Mouse (Mus musculus) ES-Bruce4 (cell line): ENCODE results near the gene Actg2. TPM values are rescaled to one million over a fixed set of nuclear protein-coding genes. Genes with fewer than 3 reads are reported as not detected.

Experiments used
- H3K27ac ChIP-seq: 2 replicates; pipeline ENCODE4 v1.5.1; 2012; ENCODE audit warnings: low read length, inconsistent platforms; ENCODE audit not compliant: insufficient read depth
- H3K27me3 ChIP-seq: 2 replicates; pipeline ENCODE4 v1.6.1; 2012; ENCODE audit warnings: mild to moderate bottlenecking, low read length, inconsistent platforms; ENCODE audit not compliant: control insufficient read depth, poor library complexity, insufficient read depth, severe bottlenecking
- H3K36me3 ChIP-seq: 2 replicates; pipeline ENCODE4 v1.6.1; 2012; ENCODE audit warnings: inconsistent platforms, mild to moderate bottlenecking, low read length, moderate library complexity; ENCODE audit not compliant: control insufficient read depth, poor library complexity, insufficient read depth, severe bottlenecking
- H3K4me1 ChIP-seq: one replicate; pipeline ENCODE4 v1.8.1; 2011; ENCODE audit warnings: low read length; ENCODE audit not compliant: control insufficient read depth, insufficient read depth
- H3K4me3 ChIP-seq: 2 replicates; pipeline ENCODE4 v1.5.1; 2011; ENCODE audit warnings: low read depth, mild to moderate bottlenecking, low read length
- H3K9ac ChIP-seq: 2 replicates; pipeline ENCODE4 v1.6.1; 2012; ENCODE audit warnings: low read depth, mild to moderate bottlenecking, inconsistent platforms; ENCODE audit not compliant: poor library complexity, severe bottlenecking
- H3K9me3 ChIP-seq: replicated peaks from 2 replicates; pipeline ENCODE4 v1.6.1; 2012; ENCODE audit warnings: mild to moderate bottlenecking, low read length, inconsistent platforms; ENCODE audit not compliant: control insufficient read depth, poor library complexity, insufficient read depth, severe bottlenecking
- CTCF ChIP-seq: IDR thresholded peaks from one replicate; pipeline ENCODE4 v1.8.1; 2011; ENCODE audit warnings: low read depth, low read length
- EP300 ChIP-seq: IDR thresholded peaks from 2 replicates; pipeline ENCODE4 v1.6.1; 2011; ENCODE audit warnings: low read depth, low read length; ENCODE audit not compliant: insufficient read depth
- POLR2A ChIP-seq: IDR thresholded peaks from one replicate; pipeline ENCODE4 v1.8.1; 2011; ENCODE audit warnings: low read length; ENCODE audit not compliant: insufficient read depth
- polyA plus RNA-seq: library from polyadenylated mRNA; stranded (reverse); fragments of >200 nt; gene quantifications from 2 replicates; pipeline ENCODE4 v1.2.4, GENCODE M21; 2011; ENCODE audit warnings: low read depth; ENCODE audit not compliant: missing spikeins, insufficient read depth, insufficient read length

Actg2 gene
- polyA plus RNA-seq, 1 experiment = 2.1 TPM

DNA sequence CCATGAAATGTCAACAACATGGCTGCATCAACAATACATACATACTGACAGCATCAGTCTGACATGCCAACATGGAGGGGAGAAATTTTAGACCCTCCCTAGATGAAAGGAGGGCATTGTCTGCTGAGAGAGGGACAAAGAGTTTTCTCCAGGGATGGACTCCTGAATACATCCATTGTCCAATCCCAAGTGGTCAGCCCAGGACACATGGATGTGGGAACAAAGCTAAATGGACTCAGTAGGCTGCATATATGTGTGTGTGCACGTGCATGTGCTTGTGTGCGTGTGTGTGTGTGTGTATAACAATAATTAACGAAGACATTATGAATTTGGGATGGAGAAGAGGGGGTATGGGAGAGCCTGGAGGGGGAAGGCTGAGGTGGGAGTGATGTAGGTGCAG, 9.7 kb upstream of the Actg2 start:
- Histone ChIP-seq H3K9me3 (no peaks in the 10 kb centered on the region), H3K27me3 (no peaks in the 10 kb centered on the region), H3K36me3 (no peaks in the 10 kb centered on the region), H3K9ac (no peak overlapping the region), H3K27ac (no peak overlapping the region), H3K4me1 (no peaks in the 10 kb centered on the region), H3K4me3 (no peak overlapping the region)
- TF ChIP-seq POLR2A = no peak
- TF ChIP-seq CTCF = no peak
- no peak for TF ChIP-seq EP300

DNA sequence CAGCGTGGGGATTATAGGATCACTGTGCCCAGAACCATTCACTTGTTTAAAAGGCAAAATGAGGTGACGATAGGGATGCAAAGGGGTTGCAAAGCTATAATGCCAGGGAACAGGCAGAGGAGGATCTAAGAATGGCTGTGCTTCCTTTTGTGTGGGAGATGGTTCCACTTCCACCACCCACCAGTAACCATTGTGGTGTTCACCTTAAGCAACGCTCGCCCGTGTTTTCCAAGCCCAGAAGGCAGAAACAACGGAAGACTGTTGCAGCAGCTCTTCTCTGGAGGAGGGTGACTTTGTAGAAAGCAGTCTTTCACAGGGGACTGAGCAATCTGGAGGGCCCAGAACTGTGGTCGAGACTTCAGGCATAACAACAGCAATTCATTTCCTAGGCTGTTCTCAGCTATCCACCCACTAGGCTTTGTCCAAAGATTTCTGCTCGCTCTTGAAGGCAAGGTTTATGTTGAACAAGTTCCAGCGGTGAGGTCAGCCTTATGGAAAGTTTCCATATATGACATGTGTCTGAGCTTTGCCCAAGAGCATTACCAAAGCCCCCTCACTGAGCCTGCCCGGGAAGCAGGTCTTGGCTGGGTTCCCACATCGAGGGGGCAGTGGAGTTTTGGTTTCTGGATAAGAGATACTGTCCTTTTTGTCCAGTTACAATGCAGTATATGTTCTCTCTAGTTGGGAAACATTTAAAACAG, 5.8 kb upstream of the Actg2 start:
- Histone ChIP-seq H3K4me1 (no peaks in the 10 kb centered on the region), H3K36me3 (no peaks in the 10 kb centered on the region), H3K9me3 (no peaks in the 10 kb centered on the region), H3K9ac (no peak overlapping the region), H3K27me3 (no peaks in the 10 kb centered on the region), H3K27ac (no peak overlapping the region), H3K4me3 (no peak overlapping the region)
- no peak for TF ChIP-seq EP300
- no peak for TF ChIP-seq CTCF
- no peak for TF ChIP-seq POLR2A

DNA sequence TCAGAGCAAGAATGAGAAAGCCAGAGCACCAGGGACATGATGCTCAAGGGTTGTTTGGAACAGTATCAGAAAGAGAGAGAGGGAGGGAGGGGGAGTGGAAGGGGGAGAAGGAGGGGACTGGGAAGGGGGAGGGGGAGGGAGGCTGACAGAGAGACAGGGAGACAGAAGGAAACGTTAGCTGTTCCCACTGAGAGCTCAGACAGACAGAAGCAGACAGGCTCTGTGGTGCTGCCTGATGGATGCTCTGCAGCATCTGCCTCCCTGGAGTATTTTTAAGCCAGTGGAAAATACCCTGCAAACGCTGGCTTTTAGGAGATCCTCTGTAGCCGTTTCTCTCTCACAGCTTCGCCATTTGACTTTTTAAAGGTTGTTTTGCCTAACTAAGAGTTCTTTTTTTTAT, 4.0 kb upstream of the Actg2 start:
- no peaks in the 10 kb centered on the region for H3K9me3 ChIP-seq
- H3K27ac ChIP-seq = no peak overlapping the region
- no peak overlapping the region for H3K4me3 ChIP-seq
- H3K9ac ChIP-seq = no peak overlapping the region
- H3K27me3 ChIP-seq = no peaks in the 10 kb centered on the region
- TF ChIP-seq POLR2A (no peak), EP300 (no peak), CTCF (no peak)
- H3K4me1 ChIP-seq = no peaks in the 10 kb centered on the region
- no peaks in the 10 kb centered on the region for H3K36me3 ChIP-seq

DNA sequence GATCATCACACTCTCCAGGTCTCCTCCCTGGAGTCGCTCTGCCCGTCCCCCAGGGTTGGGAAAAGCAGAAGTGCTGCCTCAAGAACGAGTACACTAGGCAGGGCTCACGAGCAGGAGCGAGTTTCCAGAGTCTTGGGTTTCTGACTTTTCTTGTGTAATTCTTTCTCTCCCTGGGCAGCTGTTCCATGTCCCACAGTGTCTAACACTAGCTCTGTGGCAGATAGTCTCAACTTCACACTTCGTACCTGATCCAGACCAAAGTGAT, 662 bp upstream of the Actg2 start:
- H3K27me3 ChIP-seq = no peaks in the 10 kb centered on the region
- no peak overlapping the region for H3K9ac ChIP-seq
- H3K4me1 ChIP-seq = no peaks in the 10 kb centered on the region
- no peaks in the 10 kb centered on the region for H3K36me3 ChIP-seq
- no peak for TF ChIP-seq POLR2A
- no peak for TF ChIP-seq CTCF
- no peak for TF ChIP-seq EP300
- H3K9me3 ChIP-seq = no peaks in the 10 kb centered on the region
- no peak overlapping the region for H3K27ac ChIP-seq
- no peak overlapping the region for H3K4me3 ChIP-seq

DNA sequence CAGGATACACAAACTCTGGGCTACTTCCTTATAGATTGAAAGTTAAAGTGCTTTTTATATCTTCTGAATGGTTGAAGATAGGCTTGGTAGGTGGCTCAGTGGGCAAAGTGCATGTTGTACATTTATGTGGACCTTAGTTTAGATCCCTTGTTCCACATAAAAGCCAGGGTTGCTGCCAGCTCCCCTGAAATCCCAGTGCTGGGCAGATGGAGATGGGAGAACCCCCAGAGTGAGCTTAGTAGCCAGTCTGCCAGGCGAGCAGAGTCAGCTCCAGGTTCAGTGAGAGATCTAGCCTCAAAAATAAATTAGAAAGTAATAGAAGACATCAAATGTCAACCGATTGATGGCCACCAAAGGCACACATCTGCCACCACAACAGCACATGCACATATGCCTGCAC, 3.5 kb downstream of the Actg2 start:
- H3K36me3 ChIP-seq = no peaks in the 10 kb centered on the region
- H3K27me3 ChIP-seq = no peaks in the 10 kb centered on the region
- no peaks in the 10 kb centered on the region for H3K9me3 ChIP-seq
- no peak overlapping the region for H3K27ac ChIP-seq
- no peak overlapping the region for H3K4me3 ChIP-seq
- no peak for TF ChIP-seq POLR2A
- TF ChIP-seq CTCF = no peak
- no peak overlapping the region for H3K9ac ChIP-seq
- no peaks in the 10 kb centered on the region for H3K4me1 ChIP-seq

DNA sequence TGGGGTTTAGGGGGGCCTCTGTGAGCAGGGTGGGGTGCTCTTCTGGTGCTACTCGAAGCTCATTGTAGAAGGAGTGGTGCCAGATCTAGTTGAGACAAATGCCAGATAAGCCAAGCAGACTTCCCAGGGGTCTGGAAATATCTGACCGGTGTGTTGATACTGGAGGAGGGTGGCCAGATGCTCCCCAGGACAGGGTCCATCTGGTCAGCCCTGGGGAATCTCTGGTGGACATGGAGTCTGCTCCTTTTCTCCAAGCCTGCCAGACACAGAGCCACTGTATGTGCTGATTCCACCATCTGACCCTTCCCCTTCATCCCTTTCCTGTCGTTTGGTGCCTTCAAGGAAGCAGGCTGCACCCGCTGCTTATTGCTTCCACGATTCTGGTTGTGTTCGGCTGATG, 12.9 kb downstream of the Actg2 start:
- no peak for TF ChIP-seq POLR2A
- TF ChIP-seq EP300 = no peak
- no peak for TF ChIP-seq CTCF
- Histone ChIP-seq H3K36me3 (no peaks in the 10 kb centered on the region), H3K4me3 (no peak overlapping the region), H3K9me3 (no peaks in the 10 kb centered on the region), H3K27me3 (no peaks in the 10 kb centered on the region), H3K9ac (no peak overlapping the region), H3K4me1 (no peaks in the 10 kb centered on the region), H3K27ac (no peak overlapping the region)
